Mouse (Mus musculus) erythroblast, adult 5-6 weeks (primary cell): Measurements from ENCODE around the gene Wsb1. TPM values are rescaled to one million over a fixed set of nuclear protein-coding genes. Genes with fewer than 3 reads are reported as not detected.
"Not testable (repeated sequence)": the region's sequence is repeated elsewhere in the genome, so short reads cannot be mapped to it uniquely, and the experiment has no call there.

Experiments used
- ATAC-seq: replicated peaks from 2 replicates; pipeline ENCODE4 v1.8.0; 2016; ENCODE audit warnings: moderate number of reproducible peaks, mild to moderate bottlenecking, moderate TSS enrichment, inconsistent platforms; ENCODE audit not compliant: poor library complexity, low FRiP score, severe bottlenecking
- total RNA-seq, 2 experiments: library from RNA; stranded (forward) in 1 of 2; stranded (reverse) in 1 of 2; fragments of 150-400 nt in 1 of 2; fragments of 200-764, 138-1000 nt in 1 of 2; gene quantifications; 2 replicates each; pipeline versions ENCODE4 v1.2.3 to v1.2.4; 2015 to 2017; ENCODE audit warnings: low replicate concordance in 2 of 2

Wsb1 gene
- total RNA-seq, 2 experiments from 2014 or later = 31.8 to 41.7 TPM

DNA sequence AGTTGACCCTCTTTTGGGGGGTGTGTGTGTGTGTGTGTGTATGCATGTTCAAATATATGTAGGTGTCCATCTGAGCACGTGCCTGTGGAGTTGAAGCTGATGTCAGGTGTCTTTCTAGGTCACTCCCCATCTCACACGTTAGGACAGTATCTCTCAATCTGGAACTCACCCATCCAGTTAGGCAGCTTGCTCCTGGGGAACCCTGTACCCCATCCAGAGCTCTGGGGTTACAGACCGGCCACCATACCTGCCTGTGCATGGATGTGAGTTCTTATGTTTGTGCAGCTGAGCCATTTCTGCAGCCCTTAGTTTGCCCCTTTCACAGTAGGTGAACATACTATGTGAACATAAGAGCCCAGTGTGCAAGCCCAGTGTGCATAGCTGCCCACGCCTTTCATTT is 18.6 kb upstream of the Wsb1 start:
- ATAC-seq = no peak

DNA sequence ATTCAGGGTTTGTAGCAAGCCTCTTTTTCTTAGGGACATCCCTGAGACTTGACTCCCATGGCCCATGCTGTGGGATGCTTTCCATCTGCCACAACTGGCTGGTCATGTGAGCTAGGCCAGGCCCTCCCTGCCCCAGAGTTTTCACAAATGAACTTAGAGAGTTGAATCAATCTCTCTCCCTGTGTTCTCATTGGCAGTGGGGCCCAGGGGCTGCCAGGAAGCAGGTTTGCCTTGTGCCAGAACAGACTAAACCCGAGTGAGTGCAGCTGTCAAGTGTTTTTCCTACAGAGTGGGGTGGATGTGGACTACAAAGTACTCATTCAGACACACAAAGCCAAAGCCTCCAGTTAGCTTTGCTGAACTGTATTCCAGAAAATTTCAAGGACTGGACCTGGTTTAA is 12.7 kb upstream of the Wsb1 start:
- ATAC-seq = no peak

DNA sequence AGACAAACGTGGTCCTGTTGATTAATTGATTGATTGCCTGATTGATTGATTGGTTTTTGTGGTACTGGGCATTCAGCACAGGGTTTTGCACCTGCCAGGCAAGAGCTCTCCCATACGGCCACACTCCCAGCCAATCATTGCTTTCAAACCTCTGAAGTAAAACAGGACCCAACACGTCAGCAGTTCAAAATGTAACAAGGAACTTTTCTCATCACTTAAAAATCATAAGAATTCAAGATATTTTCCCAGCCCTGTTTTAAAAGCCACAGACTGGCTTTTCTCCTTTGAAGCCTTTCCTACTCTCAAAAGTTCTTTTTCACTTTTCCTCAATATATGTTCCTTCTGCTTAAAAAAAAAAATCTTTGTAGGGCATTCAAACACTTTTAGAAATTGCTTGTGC is 9.9 kb upstream of the Wsb1 start:
- no peak for ATAC-seq

DNA sequence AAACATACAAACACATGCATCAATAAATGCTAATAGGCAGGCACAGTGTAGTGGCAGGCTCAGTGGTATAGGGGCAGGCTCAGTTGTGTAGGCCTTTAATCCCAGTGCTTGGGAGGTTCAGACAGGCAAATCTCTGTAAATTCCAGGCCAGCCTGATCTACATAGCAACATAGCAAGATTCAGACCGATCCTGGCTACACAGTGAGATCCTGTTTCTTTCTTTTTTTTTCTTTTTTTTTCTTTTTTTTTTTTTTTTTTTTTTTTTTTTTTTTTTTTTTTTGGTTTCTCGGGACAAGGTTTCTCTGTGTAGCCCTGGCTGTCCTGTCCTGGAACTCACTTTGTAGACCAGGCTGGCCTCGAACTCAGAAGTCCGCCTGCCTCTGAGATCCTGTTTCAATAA is 5.7 kb upstream of the Wsb1 start:
- not testable (repeated sequence) for ATAC-seq

DNA sequence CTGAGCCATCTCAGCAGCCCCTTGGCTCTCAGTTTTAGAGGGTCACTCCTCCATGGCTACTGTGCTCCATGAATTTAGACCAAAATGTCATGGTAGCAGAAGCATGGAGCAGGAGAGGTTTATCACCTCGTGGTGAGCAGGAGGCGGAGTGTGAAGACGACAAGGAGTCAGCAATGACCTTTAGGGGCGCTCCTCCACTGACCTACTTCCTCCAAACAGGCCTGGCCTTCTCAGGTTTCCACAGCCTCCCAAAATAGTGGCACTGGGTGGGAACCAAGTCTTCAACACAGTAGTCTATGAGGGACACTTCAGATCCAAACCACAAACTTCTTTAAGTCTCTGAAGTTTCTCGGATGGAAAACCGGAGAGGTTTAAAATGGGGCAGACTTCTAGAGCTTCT is 4.3 kb upstream of the Wsb1 start:
- ATAC-seq = no peak

DNA sequence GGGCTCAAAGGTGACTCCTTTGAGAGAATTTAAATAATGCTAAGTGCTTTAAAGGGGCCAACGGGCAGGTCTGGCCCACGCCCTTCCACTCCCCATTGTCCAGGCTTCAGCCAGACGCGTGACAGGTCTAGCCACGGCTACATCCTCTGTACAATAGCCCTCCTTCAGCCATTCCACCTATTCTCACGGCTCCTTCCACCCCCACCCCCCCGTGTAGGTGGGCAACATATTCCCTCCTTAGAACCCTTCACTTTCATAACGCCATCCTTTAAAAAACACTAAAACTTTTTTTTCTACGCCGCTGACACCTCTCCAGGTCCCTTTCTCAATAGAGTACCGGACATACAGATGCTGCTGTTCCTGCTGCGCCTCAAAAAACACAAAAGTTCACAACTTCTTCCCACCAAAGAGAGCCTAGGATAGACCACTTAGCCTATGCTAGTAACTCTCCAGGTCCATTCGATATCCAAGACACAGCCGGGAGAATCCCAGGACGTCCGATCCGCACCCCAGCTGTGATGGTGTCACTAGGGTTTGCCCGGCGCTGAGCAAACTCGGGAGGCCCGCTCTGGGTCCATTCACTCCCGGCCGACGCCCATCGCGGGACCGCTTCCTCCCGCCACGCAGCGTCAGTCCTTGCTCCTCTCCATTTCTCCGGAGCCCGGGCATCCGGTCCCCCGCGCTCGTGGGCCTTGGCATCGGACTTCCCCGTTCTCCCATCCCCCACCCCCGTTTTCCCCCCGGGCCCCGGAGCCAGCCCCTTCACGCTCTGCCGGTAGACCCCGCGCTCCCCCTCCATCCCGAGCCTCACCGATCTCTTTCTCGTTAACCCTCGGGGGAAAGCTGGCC is 705 bp downstream of the Wsb1 start:
- ATAC-seq = peak; percentile 70

DNA sequence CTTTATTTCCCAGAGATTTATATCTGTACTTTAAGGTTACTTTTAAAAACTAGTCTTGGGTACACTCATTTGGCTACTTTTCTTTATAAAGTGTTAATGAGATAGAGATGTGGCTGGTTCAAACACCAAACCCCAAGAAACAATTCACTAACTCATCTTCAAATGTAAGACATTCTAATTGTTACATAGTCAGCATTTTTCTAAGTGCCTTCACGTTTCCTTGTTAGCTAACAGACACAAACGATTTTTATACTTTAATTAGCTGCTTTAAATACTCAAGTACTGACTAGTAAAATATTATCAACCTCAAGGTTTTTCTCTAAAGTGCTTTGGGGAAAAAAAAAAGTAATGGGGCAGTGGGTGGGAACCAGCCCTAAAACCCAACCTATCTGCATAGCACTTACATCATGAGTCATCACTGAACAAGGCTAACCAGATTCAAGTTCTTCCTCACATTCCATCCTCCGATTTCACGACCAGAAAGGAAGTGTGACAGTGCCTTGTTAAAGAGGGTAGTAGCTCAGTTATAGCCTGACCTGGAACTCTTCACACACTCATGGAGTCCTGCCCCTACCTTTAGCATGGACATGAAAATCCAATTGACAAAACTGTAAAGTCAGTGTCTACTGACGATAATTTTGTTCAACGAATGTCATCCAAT is 1.5 kb downstream of the Wsb1 start:
- ATAC-seq = peak; percentile 32; the same call in 1 of the 2 replicates

DNA sequence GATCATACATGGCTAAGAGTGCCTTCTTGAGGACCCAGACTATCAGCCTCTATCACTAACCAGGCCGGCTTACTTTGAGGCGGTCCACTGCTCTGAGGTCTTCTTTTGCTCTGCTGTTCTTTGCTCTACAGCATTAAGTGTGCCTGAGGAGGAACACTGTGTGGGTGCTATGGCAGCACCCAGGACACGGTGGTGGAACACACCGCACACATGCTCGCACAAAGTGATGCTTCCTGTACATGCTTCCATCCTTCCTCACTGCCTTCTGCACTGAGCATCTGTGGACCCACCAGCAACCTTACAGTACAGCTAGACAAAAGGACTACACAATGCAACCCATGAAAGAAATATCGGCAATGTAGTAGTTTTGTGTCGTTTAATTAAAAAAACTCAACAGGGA is 15.4 kb downstream of the Wsb1 start:
- ATAC-seq = peak; percentile 43; the same call in 1 of the 2 replicates

DNA sequence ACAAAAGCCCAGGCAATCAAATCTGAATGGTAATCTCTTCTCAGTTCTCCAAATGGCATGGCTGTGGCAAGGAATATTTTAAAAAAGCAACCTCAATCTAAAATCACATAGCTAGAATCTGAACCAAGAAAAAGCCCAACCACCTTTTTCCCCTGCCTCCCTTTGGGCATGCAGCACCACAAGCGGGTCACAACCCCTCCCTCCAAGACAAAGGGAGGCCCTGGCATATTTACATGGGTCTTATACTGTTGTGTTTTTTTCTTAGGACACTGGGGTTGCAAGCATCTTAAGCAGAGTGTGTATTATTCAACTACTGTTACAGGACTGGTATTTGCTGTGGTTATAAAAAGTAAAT is 16.1 kb downstream of the Wsb1 start:
- ATAC-seq = no peak

DNA sequence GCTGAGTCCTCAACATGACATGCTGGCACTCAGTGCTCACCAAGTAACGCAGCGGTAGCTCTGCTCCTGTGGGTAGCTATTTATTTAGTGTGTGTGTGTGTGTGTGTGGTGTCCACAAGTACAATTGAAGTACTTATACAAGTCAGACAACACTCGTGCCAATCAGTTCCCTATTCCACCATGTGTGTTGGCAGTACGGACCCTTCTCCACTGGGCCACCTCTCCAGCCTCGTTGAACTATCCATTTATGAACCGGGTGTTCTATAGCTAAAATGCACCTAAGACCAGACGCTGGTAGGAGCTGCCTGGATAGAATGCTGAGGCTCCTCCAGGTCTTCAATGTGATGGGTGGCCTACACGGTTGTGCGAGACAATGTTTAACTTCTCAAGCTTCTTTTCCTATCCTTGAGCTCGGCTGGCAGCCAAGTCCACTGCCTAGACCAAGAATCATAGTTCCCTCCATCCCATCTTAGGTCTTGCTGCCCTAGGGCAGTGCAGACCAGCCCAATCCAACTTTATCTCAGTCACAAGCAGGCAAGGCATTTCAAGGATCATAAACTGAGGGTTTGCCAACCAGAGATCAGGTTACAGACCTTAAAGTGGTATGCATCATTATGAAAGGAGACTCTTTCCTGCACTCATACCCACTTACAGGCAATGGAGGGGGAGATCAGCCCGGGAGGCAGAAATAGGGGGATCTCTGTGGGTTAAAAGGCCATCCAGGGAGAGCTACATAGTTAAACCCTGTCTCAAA is 16.6 kb downstream of the Wsb1 start:
- ATAC-seq = no peak

DNA sequence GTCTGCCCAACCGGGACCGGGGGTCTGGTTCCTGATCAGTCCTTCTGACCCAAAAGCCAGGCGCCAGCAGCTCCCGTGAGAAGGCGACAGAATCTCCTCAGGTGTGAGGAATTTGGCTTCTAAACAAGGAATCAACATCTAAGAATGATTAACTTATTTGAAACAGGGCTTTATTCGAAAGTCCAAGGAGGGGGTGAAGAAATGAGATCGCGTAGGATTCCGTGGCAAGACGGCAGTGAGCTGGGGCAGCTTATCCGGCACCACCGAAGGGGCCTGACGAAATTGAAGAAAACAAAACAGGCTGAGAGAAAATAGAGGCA is 24.3 kb downstream of the Wsb1 start:
- ATAC-seq = no peak

DNA sequence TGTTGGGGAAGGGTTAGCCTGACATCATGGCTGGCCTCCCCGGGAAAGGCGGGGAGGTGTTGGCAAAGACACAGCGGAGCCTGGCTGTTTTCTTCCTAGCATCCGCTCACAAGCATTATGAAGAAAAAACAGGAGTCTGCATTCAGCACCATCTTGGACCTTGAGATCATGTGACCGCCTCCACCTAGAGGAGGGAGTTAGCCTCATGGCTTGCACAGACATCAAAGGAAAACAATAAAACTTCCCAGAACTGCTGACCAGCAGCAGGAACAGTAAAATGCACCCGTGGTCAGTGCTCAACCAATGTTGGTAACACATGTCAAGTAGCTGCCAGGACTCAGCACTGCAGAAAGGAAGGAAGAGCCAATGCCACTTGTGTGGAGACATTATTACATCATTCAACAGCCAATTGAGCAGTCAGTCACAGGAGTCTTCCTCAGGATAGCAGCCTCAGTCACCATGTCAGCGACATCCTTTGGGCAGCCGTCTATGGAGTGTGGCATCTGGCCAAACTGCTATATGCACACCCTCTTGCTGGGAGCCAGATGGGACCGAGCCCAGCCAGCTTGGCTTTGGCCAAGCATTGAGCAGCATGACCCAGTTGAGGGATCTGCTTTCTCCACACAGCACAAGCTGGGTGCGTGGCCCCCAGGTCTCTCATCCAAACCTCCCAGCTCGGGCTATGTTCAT is 24.8 kb downstream of the Wsb1 start:
- ATAC-seq = no peak

DNA sequence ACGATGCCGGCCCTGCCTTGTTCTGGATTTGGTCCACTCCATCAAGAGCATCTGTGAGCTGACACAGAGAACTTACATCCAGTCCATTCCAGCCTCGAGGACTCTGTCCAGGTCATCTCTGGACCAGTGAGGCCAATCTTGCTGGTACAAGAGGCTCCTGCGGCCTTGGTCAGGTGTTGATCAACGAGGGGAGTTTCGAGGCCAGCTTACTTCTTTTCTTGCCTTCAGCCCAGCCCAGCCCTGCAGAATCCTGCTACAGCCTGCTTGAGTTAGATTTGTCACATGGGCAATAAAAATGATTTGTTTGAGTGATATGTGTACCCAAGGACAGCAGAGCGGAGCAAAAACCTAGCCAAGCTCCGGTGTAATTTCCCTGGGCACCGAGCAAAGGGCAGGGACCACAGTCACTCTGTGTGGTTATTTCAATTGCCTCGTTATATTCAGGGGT is 25.4 kb downstream of the Wsb1 start:
- no peak for ATAC-seq

DNA sequence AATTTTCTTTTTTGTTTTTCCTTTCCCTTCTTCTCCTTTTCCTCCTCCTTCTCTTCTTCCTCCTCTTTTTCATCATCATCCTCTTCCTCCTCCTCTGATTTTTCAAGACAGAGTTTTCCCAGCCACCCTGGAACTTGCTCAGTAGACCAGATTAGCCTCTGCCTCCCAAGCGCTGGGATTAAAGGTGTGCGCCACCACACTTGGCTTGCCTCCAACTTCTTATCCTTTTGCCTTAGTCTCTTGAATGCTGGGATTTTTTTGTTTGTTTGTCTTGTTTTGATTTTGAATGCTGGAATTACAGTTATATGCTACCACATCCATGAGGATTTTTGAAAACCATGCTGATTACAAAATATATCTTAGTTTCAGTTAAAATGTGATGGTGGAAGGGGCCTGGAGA is 26.4 kb downstream of the Wsb1 start:
- ATAC-seq = no peak

DNA sequence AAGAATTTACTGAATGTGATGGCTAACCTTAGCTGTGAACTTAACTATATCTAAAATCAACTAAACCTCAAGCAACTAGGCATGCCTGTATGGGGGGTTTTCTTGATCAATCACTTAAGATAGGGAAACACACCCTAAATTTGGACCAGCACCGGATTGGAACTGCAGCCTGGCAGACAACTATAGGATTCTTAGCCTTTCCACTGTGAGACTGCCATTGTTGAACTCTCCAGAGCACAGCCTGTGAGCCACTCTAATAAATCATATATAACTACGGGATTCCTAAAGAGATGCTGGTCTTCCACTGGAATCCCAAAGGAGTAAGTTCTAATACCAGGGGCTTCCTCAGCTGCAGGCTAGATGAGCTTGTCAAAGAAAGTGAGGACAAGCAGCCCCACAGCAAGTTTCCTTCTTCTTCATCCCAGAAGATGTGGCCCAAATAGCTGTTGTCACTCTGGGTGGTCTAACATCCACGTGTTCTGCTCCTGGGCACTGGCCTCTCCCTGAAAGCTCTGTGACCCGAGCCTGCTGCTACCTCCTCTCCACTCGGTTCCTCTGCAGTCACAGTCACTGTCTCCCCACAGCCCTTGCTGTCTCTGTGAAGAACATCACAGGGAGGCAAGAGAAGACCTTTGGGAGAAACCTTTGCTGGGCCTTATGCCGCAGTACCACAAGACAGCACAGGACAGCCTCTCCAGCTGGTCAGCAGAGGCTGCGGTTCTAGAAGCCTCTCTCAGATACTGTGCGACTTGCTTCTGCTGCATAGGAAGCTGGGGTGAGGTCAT is 28.9 kb downstream of the Wsb1 start:
- no peak for ATAC-seq

DNA sequence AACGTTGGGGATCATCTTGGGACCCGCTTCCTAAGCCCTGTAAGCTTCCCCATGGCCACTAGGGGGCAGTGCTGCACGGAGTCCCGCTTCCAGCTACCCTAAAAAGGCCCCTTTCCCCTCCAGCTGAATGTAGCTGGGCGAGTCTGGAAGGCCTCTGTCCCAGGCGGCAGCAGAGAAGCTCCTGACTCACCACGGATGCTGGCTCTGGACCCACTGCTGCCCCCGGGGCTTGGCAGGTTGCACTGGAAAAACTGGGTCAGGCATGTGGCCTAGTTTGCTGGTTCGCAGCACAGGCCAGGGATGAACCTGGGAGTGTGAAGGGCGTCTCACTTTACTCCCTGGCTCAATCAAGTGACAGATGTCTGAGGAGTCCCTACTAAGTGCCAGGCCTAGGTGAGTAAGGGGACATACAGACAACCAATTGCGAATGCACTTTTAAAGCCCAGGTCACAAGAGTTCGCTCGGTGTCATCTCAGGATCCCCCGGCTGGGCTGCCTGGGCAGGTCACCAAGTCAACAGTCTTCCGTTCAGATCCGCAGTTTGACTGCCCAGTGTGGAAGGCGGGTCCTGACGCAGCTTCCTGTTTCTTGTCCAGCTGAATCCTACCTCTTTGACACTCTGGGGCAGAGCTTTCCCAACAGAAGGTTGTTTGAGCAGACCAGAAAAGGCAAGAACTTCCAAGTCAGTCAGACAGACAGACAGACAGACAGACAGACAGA is 29.8 kb downstream of the Wsb1 start:
- peak; percentile 75 for ATAC-seq

DNA sequence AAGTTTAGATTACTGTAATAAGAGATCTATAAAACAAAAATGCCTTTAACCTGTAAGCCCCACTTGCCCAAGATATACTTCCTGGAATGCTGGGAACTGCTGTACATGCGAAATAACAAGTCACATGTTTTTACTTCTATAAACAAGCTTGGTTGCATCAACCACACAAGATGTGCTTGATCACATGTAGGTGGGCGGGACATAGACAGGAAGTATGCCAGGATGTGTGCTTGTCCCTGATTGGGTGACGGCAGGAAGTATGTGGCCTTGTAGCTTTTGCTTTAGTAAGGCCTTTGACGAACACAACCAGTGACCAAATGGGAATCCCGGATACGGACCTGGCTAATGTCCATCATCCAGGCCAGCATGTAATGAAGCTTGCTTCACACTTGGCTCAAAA is 31.1 kb downstream of the Wsb1 start:
- no peak for ATAC-seq

DNA sequence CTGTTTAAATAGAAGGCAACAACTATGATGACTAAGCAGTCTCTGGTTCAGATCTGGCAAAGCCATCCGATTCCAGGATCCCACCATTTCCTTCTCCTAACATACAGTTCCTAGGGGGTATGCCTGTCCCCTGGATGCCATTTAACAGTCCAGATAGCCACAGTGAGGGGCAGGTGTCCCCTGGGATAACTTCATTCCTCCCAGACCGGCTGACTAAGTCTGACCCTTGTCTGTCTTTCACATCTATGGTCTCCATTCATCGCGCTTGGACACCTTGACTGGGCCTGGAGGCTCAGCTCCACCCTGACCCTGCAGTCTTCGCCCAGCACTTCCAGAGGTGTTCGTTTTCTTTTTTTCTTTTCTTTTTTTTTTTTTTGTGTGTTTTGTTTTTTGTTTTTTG is 31.8 kb downstream of the Wsb1 start:
- ATAC-seq = no peak

DNA sequence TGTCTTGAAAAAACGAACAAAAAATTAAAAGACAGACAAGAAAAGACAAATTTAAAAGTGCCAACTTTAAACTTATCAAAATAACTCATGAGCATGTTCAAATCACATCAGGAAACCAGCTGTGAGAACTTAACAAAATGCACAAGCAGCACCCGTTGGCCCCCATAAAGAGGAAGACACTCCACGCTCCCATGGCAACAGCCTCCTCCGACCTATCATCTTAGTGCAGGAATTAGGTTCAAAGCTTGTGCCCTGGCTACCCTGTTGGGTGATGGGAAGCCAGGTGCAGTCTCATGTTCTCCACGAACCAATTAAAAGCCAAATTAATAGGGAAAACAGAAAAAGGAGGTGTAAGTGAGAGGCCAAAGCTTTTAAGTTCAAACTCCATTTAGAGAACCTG is 32.8 kb downstream of the Wsb1 start:
- no peak for ATAC-seq
